Mouse (Mus musculus) megakaryocyte, embryonic 14.5 days (primary cell): ENCODE measurements at regions not wholly inside any gene's neighbourhood (a gene's known extent, or its start where the extent isn't known, plus 50 kb on each side); places are given as distances from the start of the nearest gene placed in this dataset.

ENCODE experiments used
- FLI1 ChIP-seq: IDR thresholded peaks from 2 replicates; pipeline ENCODE4 v1.6.1; 2012; ENCODE audit warnings: low read length, inconsistent platforms, mixed read lengths
- GATA1 ChIP-seq: IDR thresholded peaks from 3 replicates; pipeline ENCODE4 v1.6.1; 2012; ENCODE audit warnings: mixed read lengths, low read length, inconsistent platforms, borderline replicate concordance

GRCm38 (mm10) chr2:79153070-79153469 lies 102.2 kb upstream of the Itga4 start:
- TF ChIP-seq FLI1 (no peak), GATA1 (no peak)
